Mouse (Mus musculus) megakaryocyte progenitor cell, adult 5-6 weeks (primary cell): ENCODE data around the gene Gm49601. TPM values are rescaled to one million over a fixed set of nuclear protein-coding genes. Genes with fewer than 3 reads are reported as not detected.

Experiments used
- ATAC-seq: replicated peaks from 2 replicates; pipeline ENCODE4 v1.8.0; 2016; ENCODE audit warnings: mild to moderate bottlenecking, moderate TSS enrichment, inconsistent platforms; ENCODE audit not compliant: poor library complexity
- total RNA-seq, 2 experiments: library from RNA; stranded (forward) in 1 of 2; stranded (reverse) in 1 of 2; fragments of 157-497, 149-512 nt in 1 of 2; fragments of 200-1000 nt in 1 of 2; gene quantifications; 2 replicates each; pipeline versions ENCODE4 v1.2.3 to v1.2.4; 2015 to 2017

The Gm49601 gene
- total RNA-seq, 2 experiments from 2014 or later: 0.79 to 3.5 TPM

DNA sequence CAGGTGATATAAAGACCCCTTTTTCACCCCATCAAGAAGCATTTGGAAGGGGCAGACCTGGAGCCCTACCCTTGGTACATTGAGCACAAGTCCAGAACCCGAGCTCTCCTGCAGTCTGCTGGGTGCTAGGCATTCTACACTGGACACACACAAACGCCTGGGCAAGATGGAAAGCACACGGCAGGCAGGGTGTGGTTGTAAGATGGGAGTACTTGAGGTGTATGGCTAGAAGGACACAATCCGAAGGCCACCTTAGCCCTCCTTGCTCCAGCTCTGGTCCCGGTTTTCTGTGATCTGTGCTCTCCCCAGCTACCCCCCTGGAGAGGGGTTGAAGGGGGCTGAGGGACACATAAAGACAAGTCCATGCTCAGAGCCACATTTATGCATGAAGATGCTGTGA is 4.1 kb upstream of the Gm49601 start:
- ATAC-seq: no peak

DNA sequence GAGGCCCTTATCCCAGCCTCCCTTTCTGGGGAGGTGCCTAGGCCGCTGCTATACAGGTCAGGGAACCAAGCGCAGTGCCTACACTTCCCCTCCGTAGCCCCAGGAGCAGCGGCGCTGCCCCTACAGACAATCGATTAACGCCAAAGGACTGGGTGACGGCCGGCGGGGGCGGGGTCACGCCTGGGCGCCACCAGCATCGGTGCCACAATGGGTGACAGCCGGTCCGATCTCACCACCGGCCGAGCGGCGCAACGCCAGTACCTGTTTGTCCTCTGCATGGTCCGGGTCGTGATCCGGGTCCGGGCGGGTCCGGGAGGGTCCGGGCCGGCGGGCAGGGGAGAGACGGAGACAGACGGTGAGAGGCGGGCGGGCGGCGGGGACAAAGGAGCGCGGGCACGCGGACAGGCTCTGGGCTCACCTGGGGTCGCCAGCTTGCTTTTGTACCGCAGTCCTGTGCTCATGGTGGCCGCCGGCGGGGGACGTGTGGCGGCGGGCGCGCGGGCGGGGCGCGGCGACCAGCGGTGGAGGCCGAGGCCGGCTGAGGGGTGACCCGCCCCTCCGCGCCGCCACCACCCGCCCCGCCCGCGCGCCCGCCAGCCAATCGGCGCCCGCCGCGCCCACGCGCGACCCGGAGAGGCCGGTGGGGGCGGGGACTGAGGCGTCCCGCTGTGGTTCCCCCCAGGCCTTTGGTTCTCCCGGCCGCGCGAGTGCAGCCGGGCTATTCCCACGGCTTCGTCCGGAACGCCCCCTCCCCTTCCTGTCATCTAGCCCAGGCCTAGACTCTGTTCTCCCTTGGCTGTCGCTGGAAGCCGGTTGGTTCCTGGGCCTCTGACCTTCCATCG is 3.4 kb upstream of the Gm49601 start, which contains the start of gene Sept5:
Gene Sept5 (minus strand): TSS at position 565 of the 842 bp plus-strand sequence.
- no peak for ATAC-seq

- ATAC-seq: no peak
These were observed 2.7 kb upstream of the Gm49601 start for GRCm38 (mm10) chr16:18628948-18629340.

DNA sequence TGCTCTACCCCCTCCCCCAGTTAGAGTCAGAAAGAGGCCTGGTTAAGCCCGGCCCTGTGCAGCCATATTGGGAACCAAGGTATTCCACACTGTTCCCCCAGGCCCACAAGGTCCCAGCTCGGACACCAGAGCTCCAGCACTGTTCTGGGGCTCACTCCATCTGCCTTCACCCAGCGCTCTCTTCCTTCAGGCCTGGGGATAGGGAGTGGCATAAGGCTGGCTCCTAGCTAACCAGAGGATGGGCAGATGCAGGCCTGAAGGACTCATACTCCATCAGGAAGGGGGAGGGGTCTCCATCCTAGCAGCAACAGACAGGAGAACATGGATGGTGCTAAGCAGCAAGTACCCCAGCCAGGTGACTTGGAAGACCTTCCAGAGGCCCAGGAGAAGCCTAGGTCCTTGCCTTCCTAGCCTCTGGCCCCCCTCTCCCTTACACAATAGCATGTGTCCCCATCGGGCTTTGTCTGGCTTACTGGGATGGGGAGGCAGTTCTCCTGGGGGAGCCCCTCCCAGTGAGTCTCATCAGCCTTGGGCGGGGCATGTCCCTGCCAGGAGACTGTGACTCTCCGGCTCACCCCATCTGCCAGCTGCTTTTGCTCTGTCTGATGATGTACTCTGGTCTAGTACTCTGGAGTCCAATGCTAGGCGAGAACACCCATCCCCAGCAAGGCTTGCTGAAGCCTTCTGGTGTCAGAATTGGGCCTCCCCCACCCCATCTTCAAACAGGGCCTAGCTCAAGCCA is 2.1 kb upstream of the Gm49601 start:
- no peak for ATAC-seq

GRCm38 (mm10) chr16:18627163-18627562 is 936 bp upstream of the Gm49601 start:
- no peak for ATAC-seq

- ATAC-seq: no peak
These were observed 376 bp downstream of the Gm49601 start for GRCm38 (mm10) chr16:18625791-18626311.

DNA sequence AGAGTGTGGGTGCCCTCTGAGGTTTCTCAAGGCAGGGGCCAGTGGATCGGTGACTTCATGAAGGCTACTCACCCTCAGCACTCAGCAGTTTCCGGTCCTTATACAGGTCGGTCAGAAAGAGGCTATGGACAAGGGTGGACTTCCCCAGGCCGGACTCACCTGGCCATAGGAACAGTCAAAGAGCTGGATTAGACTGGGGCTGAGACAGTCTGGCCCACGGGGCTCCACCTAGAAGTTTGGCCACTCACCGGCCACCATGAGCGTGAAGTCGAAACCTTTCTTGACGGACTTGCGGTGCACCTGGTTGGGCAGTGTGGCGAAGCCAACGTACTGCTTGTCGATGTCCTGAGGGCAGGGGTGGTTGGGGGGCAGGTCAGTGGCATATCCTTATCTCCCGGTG is 1.1 kb downstream of the Gm49601 start:
- no peak for ATAC-seq

DNA sequence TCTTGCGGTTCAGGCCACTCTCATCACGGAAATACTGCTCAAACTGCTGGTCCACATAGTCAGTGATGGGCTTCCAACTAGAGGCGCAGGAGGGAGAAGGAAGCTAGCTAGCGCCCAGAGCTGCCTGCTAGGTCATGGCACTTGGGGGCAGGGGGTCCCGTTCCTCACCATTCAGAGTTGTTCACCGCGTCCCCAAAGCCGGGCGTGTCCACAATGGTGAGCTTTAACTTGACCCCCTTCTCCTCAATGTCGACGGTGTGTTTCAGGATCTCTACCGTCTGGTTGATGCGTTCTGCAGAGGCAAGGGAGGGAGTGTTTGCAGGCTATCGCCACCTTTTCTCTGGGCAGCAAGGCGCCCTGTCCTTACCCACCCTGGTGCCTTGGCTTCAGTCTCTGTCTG is 1.6 kb downstream of the Gm49601 start:
- no peak for ATAC-seq

- ATAC-seq: no peak
These were observed 2.3 kb downstream of the Gm49601 start for GRCm38 (mm10) chr16:18623751-18624540.

DNA sequence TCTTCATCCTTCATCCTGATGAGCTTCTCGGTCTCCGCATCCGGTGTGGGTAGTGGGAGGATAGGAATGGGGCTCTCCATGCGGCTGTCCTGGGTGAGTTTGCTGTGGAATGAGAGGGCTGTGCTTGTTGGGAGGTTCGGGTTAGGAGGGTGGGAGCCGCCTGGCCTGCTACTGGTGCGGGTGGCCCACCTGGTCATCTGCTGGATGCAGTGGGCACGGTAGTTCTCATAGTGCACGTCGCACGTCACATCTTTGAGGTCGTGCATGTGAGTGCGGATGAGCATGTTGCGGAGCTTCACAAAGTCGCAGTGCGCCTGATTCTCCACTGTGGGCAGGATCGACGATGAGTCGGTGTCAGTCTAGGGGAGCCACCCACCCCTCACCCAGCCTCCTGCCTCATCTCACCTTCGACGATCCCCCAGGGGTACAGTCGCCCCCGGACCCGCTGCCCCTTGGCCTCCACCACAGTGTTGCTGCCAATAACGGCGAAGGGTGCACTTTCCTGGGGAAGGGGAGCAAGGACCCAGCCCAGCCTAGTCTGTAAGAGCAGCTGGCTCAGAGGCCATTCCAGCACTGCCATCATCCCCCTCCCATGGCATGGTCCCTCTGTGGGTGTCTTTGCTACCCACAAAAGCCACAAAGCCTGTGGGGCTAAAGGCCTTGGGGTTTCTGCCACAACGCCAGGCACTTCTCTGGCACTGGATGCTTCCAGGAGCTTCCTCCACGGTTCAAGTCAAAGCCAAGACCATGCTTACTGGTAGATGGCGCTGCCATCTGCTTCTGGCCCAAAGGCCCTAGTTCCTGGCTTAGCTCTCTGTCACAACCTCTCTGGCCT is 3.1 kb downstream of the Gm49601 start:
- ATAC-seq: peak; percentile 18; the same call in 1 of the 2 replicates

DNA sequence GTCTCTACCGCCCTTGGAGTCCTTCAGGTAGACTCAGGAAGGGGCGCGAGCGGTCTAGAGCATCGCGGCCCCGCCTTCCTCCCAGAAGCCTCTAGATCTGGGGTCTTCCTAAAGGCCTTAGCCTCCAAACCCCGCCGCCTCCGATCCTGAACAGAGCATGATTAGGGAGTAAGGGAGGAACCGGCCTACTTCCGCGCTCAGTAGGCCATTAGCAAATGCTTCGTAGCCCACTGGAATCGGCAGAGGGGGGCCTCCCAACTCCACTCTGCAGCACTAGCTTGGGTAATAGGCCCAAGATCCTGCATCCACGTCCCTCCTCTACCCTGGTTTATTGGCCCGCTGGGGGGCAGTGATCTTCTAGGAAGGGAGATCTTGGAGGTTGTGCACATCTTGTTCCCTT is 4.2 kb downstream of the Gm49601 start, which contains the start of gene Gp1bb:
Gene Gp1bb (minus strand): TSS at position 385 of the 400 bp plus-strand sequence.
- no peak for ATAC-seq

- 0 out of 2 replicates have a peak, but pooled peaks have one; percentile 17 for ATAC-seq
These were observed 4.7 kb downstream of the Gm49601 start for GRCm38 (mm10) chr16:18621362-18622001.

- ATAC-seq: no peak
These were observed 5.4 kb downstream of the Gm49601 start for GRCm38 (mm10) chr16:18620601-18621361.

DNA sequence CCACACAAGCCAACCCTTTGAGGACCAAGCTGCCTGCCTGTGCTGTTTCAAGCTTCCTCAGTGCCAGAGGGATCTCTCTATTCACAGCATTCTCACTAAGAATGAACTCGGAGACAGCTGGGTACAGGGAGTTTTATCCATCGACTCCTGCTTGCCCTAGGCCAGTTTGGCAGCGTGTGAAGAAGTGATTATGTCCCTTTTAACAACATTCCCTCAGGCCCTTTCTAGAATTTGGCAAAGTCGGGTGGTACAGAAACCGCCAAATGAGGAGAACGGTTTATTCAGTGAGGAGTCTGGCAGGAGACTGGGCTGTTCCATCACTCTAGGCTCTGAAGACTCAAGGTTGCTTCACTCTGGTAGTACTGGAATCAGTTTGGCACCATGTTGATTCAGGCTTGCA is 6.0 kb downstream of the Gm49601 start:
- ATAC-seq: no peak

DNA sequence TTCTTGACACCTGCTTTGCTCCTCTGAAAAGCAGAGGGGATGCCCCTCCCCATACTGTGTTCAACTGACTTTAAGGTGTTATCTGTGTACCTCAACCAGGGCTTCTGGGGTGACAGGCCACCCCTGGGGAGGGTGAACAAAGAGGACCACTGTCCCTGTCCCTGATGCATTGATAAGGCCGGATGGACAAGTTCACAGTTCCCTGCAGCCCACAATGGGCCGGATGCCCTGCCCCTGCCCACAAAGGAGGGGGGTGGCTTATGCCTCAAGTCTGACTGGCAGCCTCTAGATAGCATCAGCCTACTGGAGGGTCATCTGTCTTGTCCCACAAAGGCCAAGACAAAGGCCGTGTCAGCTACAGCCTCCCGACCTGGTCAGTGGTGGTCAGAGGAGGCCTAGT is 7.1 kb downstream of the Gm49601 start:
- no peak for ATAC-seq

GRCm38 (mm10) chr16:18618297-18618696 is 7.9 kb downstream of the Gm49601 start:
- ATAC-seq: no peak

DNA sequence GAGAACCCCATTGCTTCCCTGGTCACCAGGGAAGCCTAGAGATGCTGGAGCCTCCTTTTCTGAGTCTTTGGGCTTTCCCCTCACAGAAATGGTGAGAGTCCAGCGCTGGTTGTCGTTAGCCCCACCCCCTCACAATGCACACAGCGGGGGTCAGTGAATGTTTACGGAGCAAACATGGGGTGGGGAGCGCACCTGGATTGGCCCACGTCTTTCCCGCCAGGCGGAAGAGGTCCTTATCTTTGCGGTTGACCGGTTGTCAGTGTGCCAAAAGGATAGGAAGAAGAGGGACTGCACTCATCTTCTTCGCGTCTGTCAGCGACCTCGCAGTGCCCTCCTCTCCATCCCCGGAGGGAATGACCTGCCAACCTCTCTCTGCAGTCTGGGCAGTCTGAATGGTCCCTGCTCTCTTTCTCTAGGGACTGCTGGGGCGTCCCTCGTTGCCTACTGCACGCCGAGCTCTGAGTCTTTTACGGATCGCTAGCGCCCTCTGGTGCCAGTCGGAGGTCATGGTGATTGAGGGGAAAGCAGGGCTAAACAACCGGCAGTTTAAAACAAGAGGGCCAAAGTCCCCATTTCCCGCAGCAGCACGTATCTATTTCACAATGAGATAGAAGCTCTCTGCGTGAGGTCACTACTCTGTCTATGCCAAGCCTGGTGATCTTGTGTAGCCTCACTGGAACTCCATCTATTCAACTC is 8.7 kb downstream of the Gm49601 start:
- peak; percentile 85 for ATAC-seq

DNA sequence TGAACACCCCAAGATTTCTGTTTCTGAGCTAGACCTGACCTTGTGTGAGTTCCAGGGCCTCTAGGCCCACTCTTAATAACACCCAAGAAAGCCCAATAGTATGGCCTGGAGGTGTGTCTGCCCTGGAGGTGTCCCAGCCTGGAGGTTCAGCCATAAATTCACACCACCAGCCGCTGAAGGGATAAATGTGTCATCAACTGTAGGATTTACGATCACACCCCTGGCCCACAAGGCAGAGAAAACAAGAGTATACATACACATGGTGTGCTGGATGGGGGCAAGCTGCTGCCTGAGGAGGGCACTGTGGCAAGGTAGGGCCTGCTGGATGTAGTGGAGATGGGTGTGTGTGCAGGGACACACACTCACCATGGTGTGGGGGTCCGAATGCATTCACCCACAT is 12.9 kb downstream of the Gm49601 start:
- ATAC-seq: no peak
